Mouse (Mus musculus): ENCODE data around the gene Mansc4. TPM values are rescaled to one million over a fixed set of nuclear protein-coding genes. Genes with fewer than 3 reads are reported as not detected.

Gene Mansc4
- polyA plus RNA-seq, 1 experiment, result not detected

- H3K9ac ChIP-seq (ENCODE audit: low read depth, poor library complexity, severe bottlenecking), result no peak overlapping the region
- no peak for TF ChIP-seq POLR2A (IDR thresholded peaks at IDR 0.05; ENCODE audit: insufficient read depth, low read length)
- no peak for TF ChIP-seq CTCF (IDR thresholded peaks at IDR 0.05; ENCODE audit: low read depth, low read length)
- no peak for TF ChIP-seq EP300 (IDR thresholded peaks at IDR 0.05; ENCODE audit: insufficient read depth, low read depth, low read length)
- no peaks in the 10 kb centered on the region for H3K27me3 ChIP-seq (ENCODE audit: control insufficient read depth, insufficient read depth, low read length, poor library complexity, severe bottlenecking)
- H3K4me1 ChIP-seq (ENCODE audit: control insufficient read depth, insufficient read depth, low read length), result no peaks in the 10 kb centered on the region
- H3K9me3 ChIP-seq (replicated peaks; ENCODE audit: control insufficient read depth, insufficient read depth, low read length, poor library complexity, severe bottlenecking), result no peaks in the 10 kb centered on the region
- peaks cover 10% of the 10 kb centered on the region for H3K36me3 ChIP-seq (ENCODE audit: control insufficient read depth, insufficient read depth, low read length, poor library complexity, severe bottlenecking)
- H3K27ac ChIP-seq (ENCODE audit: insufficient read depth, low read length), result no peak overlapping the region
- no peak overlapping the region for H3K4me3 ChIP-seq (ENCODE audit: low read depth, low read length)
Observed at GRCm38 (mm10) chr6:147064944-147065261, 21.9 kb downstream of the Mansc4 start.

- no peak overlapping the region for H3K4me3 ChIP-seq (ENCODE audit: low read depth, low read length)
- H3K9ac ChIP-seq (ENCODE audit: low read depth, poor library complexity, severe bottlenecking), result no peak overlapping the region
- no peak overlapping the region for H3K27ac ChIP-seq (ENCODE audit: insufficient read depth, low read length)
- peaks cover 10% of the 10 kb centered on the region for H3K36me3 ChIP-seq (ENCODE audit: control insufficient read depth, insufficient read depth, low read length, poor library complexity, severe bottlenecking)
- H3K27me3 ChIP-seq (ENCODE audit: control insufficient read depth, insufficient read depth, low read length, poor library complexity, severe bottlenecking), result no peaks in the 10 kb centered on the region
- H3K9me3 ChIP-seq (replicated peaks; ENCODE audit: control insufficient read depth, insufficient read depth, low read length, poor library complexity, severe bottlenecking), result no peaks in the 10 kb centered on the region
- TF ChIP-seq CTCF (IDR thresholded peaks at IDR 0.05; ENCODE audit: low read depth, low read length), result no peak
- TF ChIP-seq POLR2A (IDR thresholded peaks at IDR 0.05; ENCODE audit: insufficient read depth, low read length), result no peak
- TF ChIP-seq EP300 (IDR thresholded peaks at IDR 0.05; ENCODE audit: insufficient read depth, low read depth, low read length), result no peak
- no peaks in the 10 kb centered on the region for H3K4me1 ChIP-seq (ENCODE audit: control insufficient read depth, insufficient read depth, low read length)
Observed at GRCm38 (mm10) chr6:147064226-147064943, 22.4 kb downstream of the Mansc4 start.

- Histone ChIP-seq H3K27me3 (ENCODE audit: control insufficient read depth, insufficient read depth, low read length, poor library complexity, severe bottlenecking) (no peaks in the 10 kb centered on the region), H3K27ac (ENCODE audit: insufficient read depth, low read length) (no peak overlapping the region), H3K4me3 (ENCODE audit: low read depth, low read length) (no peak overlapping the region), H3K4me1 (ENCODE audit: control insufficient read depth, insufficient read depth, low read length) (peaks cover 1% of the 10 kb centered on the region), H3K9me3 (replicated peaks; ENCODE audit: control insufficient read depth, insufficient read depth, low read length, poor library complexity, severe bottlenecking) (no peaks in the 10 kb centered on the region), H3K9ac (ENCODE audit: low read depth, poor library complexity, severe bottlenecking) (no peak overlapping the region), H3K36me3 (ENCODE audit: control insufficient read depth, insufficient read depth, low read length, poor library complexity, severe bottlenecking) (peaks cover 10% of the 10 kb centered on the region)
- TF ChIP-seq POLR2A (IDR thresholded peaks at IDR 0.05; ENCODE audit: insufficient read depth, low read length) (no peak), EP300 (IDR thresholded peaks at IDR 0.05; ENCODE audit: insufficient read depth, low read depth, low read length) (no peak), CTCF (IDR thresholded peaks at IDR 0.05; ENCODE audit: low read depth, low read length) (no peak)
Observed at GRCm38 (mm10) chr6:147062694-147063093, 24.1 kb downstream of the Mansc4 start.

DNA sequence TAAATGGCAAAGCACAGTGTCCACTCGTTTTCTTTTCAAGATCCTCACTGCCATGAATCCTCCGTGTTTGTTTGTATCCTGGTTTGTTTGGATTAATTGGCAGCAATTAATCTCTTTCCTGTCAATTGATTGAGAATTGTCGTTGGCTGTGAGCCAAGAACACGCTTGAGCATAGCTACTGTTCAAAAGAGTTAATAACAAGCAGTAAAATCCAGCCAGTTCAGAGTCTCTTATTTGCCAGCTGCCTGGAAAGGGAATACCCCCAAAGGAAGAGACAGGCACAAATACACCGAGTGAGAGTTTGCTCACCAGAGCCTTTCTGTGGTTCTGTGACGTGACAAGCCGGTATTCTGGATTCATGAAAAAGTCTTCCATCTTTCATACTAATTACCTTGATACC, 24.8 kb downstream of the Mansc4 start:
- Histone ChIP-seq H3K9me3 (replicated peaks; ENCODE audit: control insufficient read depth, insufficient read depth, low read length, poor library complexity, severe bottlenecking) (no peaks in the 10 kb centered on the region), H3K27ac (ENCODE audit: insufficient read depth, low read length) (no peak overlapping the region), H3K36me3 (ENCODE audit: control insufficient read depth, insufficient read depth, low read length, poor library complexity, severe bottlenecking) (peaks cover 10% of the 10 kb centered on the region), H3K27me3 (ENCODE audit: control insufficient read depth, insufficient read depth, low read length, poor library complexity, severe bottlenecking) (no peaks in the 10 kb centered on the region), H3K4me3 (ENCODE audit: low read depth, low read length) (no peak overlapping the region), H3K9ac (ENCODE audit: low read depth, poor library complexity, severe bottlenecking) (no peak overlapping the region), H3K4me1 (ENCODE audit: control insufficient read depth, insufficient read depth, low read length) (peaks cover 1% of the 10 kb centered on the region)
- TF ChIP-seq EP300 (IDR thresholded peaks at IDR 0.05; ENCODE audit: insufficient read depth, low read depth, low read length) (no peak), POLR2A (IDR thresholded peaks at IDR 0.05; ENCODE audit: insufficient read depth, low read length) (no peak), CTCF (IDR thresholded peaks at IDR 0.05; ENCODE audit: low read depth, low read length) (no peak)

- Histone ChIP-seq H3K27me3 (ENCODE audit: control insufficient read depth, insufficient read depth, low read length, poor library complexity, severe bottlenecking) (no peaks in the 10 kb centered on the region), H3K36me3 (ENCODE audit: control insufficient read depth, insufficient read depth, low read length, poor library complexity, severe bottlenecking) (peaks cover 10% of the 10 kb centered on the region), H3K9me3 (replicated peaks; ENCODE audit: control insufficient read depth, insufficient read depth, low read length, poor library complexity, severe bottlenecking) (no peaks in the 10 kb centered on the region), H3K27ac (ENCODE audit: insufficient read depth, low read length) (no peak overlapping the region), H3K4me3 (ENCODE audit: low read depth, low read length) (no peak overlapping the region), H3K4me1 (ENCODE audit: control insufficient read depth, insufficient read depth, low read length) (peaks cover 1% of the 10 kb centered on the region), H3K9ac (ENCODE audit: low read depth, poor library complexity, severe bottlenecking) (no peak overlapping the region)
- TF ChIP-seq CTCF (IDR thresholded peaks at IDR 0.05; ENCODE audit: low read depth, low read length), result no peak
Observed at GRCm38 (mm10) chr6:147061630-147062029, 25.2 kb downstream of the Mansc4 start.

GRCm38 (mm10) chr6:147059326-147059725, 27.5 kb downstream of the Mansc4 start:
- H3K9ac ChIP-seq (ENCODE audit: low read depth, poor library complexity, severe bottlenecking), result no peak overlapping the region
- no peaks in the 10 kb centered on the region for H3K9me3 ChIP-seq (replicated peaks; ENCODE audit: control insufficient read depth, insufficient read depth, low read length, poor library complexity, severe bottlenecking)
- H3K4me3 ChIP-seq (ENCODE audit: low read depth, low read length), result no peak overlapping the region
- no peaks in the 10 kb centered on the region for H3K27me3 ChIP-seq (ENCODE audit: control insufficient read depth, insufficient read depth, low read length, poor library complexity, severe bottlenecking)
- H3K27ac ChIP-seq (ENCODE audit: insufficient read depth, low read length), result no peak overlapping the region
- TF ChIP-seq CTCF (IDR thresholded peaks at IDR 0.05; ENCODE audit: low read depth, low read length), result peak; percentile 32
- no peak for TF ChIP-seq POLR2A (IDR thresholded peaks at IDR 0.05; ENCODE audit: insufficient read depth, low read length)
- peaks cover 14% of the 10 kb centered on the region for H3K36me3 ChIP-seq (ENCODE audit: control insufficient read depth, insufficient read depth, low read length, poor library complexity, severe bottlenecking)
- peaks cover 3% of the 10 kb centered on the region for H3K4me1 ChIP-seq (ENCODE audit: control insufficient read depth, insufficient read depth, low read length)

Data from ES-Bruce4 (cell line).